15 mouse cellular contexts compared by ENCODE assay signal in the genomic region with DNA sequence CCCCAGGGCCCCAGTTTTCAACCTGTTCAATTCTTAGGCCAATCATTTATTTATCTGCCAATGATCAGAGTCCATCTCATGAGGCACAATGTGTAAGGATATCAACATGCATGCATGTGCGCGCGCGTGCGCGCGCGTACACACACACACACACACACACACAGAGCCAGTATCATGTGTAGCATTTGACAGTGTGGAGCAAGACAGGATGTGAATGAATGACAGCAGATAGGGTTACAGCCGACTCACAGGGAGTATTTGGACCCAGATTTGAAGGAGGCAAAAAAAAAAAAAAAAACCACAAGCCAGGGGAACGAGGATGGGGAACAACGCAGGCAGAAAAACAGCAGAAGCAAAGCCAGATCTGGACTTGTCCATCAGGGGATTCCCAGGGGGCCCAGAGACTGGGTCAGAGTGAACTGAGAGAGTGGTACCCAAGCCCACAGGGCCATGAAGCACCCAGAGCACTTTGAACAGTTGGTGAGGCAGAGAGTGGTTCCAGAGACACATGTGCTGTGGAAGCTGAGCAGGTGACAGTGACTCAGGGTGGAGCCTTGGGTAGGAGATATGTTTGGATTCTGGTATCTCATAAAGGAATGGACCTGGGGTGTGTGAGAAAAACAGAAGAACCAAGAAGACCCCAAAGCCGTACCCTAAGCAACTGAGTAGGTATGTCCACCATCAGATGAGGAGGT.
"Had no signal": no experiment of that assay in that cellular context is flagged by ENCODE, and none has a peak within 500 bp of the region (broad histone marks: within the 10 kb centered on the region; RNA-seq: fewer than 3 reads in every experiment).

No protein-coding gene starts in this region.

- H3K4me1 ChIP-seq: kidney, embryonic 15.5 days; liver, embryonic 13.5 days; stomach, embryonic 15.5 days had no signal

- DNase-seq: kidney, adult 8-10 months; kidney, postnatal 10 days; kidney, postnatal 36 days; layer of hippocampus, adult 9-11 months; liver, embryonic 13.5 days; lung, adult 2 months; lung, postnatal 14 days; lung, postnatal 4 days; spleen, adult 18-20 months; thymus, postnatal 36 days had no signal

- H3K36me3 ChIP-seq: kidney, embryonic 15.5 days; liver, embryonic 13.5 days; midbrain, embryonic 10.5 days; midbrain, embryonic 13.5 days; stomach, embryonic 15.5 days had no signal

- H3K4me3 ChIP-seq: kidney, embryonic 15.5 days; left cerebral cortex, adult 2 months; liver, embryonic 13.5 days; midbrain, embryonic 10.5 days; midbrain, embryonic 13.5 days; stomach, embryonic 15.5 days had no signal

- H3K27ac ChIP-seq: kidney, embryonic 15.5 days; liver, embryonic 13.5 days; midbrain, embryonic 10.5 days; midbrain, embryonic 13.5 days; stomach, embryonic 15.5 days had no signal
